Mouse (Mus musculus) layer of hippocampus, postnatal 10 days (tissue): ENCODE data around the gene Fbln1. TPM values are rescaled to one million over a fixed set of nuclear protein-coding genes. Genes with fewer than 3 reads are reported as not detected.

ENCODE experiments used
- DNase-seq, 2 experiments: peaks; one replicate each; pipeline ENCODE4 v3.0.0; 2021; ENCODE audit warnings: low spot score in 2 of 2
- total RNA-seq, 2 experiments: library from RNA; stranded (reverse); gene quantifications; 2 replicates each; pipeline ENCODE4 v1.2.3; 2021

The Fbln1 gene
- total RNA-seq, 2 experiments from 2014 or later, result 17.4 to 22.6 TPM

- DNase-seq, result no peak
These were observed 1.4 kb upstream of the Fbln1 start for GRCm38 (mm10) chr15:85204383-85204782.

- no peak for DNase-seq
These were observed 940 bp downstream of the Fbln1 start for GRCm38 (mm10) chr15:85206703-85207075.

- peak; percentile 33 to 38 for DNase-seq
These were observed 1.3 kb downstream of the Fbln1 start for GRCm38 (mm10) chr15:85207081-85207480.

DNA sequence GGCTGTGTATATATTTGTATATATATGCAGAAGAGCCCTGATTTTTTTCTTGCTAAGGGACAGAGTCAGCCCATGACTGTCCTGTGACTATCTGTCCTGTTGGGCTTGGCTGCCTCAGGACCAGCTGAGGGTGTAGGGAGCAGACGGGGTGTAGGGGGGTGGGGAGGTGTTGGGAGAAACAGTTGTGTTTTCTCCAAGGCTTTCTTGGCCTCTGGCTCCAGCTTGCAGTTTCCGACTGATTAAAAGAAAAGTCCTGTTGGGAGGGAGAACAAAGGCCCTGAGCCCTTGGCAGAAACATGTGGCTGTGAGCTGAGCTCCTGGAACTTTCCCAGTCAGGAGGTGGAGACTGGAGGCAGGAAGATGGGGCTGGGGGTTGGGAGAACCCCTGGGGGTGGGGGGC lies 2.0 kb downstream of the Fbln1 start:
- DNase-seq, result peak; percentile 35 to 60

DNA sequence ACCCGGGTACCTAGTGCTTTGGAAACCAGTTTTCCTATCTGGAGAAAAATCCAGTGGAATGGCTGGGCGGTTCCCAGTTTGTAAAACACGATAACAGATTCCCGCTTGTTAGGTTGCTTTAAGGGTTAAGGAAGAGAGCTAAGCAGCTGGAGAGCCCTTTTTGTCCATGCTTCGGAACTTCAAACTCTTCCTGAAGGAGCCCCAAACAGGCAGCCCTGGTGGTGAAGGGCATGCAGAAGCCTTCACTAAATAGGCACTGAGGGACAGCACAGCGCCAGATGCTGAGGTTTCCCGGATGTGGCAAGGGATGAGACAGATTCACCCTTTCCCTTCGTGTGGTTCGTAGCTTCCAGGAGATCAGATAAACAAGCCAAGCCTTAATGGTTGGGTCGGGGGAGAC lies 2.6 kb downstream of the Fbln1 start:
- DNase-seq, result no peak

- DNase-seq, result peak in 1 of 2 experiments; percentile 33
These were observed 3.6 kb downstream of the Fbln1 start for GRCm38 (mm10) chr15:85209341-85209740.

DNA sequence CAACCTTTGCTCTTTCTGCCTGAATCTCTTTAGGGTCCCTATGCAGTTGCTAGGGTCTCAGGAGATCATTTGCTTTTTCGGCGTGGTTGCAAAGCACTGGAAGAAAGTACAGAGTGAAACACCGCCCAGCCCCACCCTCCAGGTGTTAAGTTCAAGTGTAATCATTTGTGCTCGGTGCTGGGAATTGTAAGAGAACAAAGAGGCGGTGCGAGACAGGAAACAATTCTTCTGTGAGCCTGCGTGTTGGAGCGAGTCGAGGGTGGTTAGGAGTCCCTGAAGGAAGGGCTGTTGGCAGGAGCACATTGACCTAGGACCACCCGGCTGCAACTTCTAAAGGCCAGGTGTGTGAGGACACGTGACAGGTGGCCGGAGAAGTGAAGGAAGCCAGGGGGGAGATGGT lies 4.9 kb downstream of the Fbln1 start:
- DNase-seq, result no peak

- no peak for DNase-seq
These were observed 5.5 kb downstream of the Fbln1 start for GRCm38 (mm10) chr15:85211101-85211760.

- DNase-seq, result no peak
These were observed 10.5 kb downstream of the Fbln1 start for GRCm38 (mm10) chr15:85216069-85216813.

DNA sequence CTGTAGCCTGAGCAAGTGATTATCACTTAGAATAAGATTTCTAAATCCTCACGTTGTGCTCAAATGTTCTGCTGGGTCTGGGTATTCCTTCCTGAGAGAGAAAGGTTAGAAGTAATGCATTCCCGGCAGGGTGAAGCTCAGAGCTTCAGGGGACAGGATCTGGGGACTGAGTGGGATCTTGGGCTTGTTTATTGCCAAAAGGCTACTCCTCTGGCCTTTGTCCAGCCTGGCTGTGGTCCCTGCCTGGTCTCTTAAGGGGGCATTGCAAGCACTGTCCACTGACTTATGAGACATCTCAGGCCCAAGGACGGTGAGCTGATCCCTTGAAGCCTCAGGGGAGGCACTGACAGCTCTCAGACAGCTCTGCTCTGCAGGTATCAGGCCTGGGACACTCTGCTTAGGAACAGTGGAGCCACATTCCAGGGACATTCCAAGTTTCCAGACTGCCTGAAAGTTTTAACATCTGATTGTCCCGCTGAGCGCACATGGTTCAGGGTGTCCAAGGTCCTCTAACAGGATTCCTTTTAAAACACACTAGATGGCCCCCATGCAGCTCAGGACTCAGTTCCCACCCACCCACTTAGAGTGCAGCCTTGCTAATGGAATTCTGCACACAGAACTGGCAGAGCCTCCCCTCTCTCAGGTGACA lies 13.0 kb downstream of the Fbln1 start:
- DNase-seq, result no peak

DNA sequence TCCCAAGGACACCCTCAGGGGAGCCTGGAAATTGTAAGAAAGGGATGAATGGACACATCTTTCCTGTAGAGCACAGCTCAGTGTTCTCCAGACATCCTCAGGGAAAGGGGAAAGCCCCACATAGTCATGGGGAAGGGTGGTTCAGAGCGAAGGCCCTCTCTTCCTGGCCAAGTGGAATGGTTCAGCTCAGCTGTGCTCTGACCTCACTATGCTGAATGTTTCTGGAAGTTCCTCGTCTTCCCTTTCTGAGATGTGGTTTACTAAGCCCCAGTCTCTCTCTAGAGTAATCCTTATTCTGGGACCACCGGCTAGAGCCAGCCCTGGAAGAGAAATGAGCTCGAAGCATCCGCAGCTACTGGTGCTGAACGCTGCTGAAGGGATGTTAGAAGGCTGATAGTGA lies 14.6 kb downstream of the Fbln1 start:
- DNase-seq, result no peak

DNA sequence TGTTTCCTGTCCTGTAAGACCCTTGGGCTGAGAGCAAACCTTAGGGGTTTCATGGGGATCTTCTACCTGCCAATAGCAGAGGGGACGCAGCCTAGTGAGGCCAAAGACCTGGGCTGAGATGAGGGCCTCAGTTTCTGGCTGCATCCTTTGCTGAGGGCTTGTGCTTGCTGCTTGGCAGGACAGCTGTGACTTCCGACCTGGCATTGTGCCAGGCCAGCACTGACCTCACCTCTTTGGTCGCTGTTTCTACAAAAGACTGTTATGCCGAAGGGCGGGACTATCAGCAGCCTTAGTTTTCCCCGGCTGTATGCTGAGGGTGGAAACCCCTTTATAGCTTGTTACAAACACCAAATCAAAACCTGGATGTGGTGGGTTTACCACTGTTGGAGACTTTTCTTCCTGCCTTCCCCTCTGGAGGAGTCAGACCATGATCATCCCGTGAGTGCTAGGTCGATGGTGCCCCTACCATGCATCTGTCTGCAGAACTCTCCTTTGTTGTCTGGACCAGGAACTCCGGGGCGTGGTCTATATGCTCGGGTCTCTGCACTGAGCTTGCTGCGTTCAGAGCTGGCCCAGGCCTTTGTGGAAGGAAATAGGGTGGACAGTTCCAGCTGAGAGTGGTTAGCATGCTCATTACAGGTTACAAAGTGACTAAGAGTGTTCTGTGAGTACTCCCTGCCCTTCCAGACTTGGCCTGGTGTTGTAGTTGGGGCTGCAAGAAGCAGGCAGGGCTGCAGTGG lies 15.5 kb downstream of the Fbln1 start:
- no peak for DNase-seq

DNA sequence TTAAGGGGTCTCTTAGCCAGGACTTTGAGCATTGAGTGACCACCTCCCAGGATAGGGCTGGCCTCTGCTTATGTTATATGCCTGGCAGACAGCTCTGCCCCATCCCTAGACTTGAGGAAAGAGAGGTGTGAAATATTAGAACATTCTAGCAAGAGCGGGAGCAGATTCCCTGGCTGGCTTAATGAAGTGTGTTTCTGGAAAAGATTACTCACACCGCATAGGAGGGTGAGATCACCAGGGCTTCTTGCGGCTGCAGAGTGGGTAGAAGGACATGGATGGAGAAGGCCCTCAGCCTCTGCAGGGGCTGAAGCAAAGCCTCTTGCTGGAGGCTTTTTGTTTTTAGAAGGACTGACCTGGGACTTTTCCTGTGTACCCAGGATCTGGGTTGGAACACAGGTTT lies 19.9 kb downstream of the Fbln1 start:
- no peak for DNase-seq

- DNase-seq, result no peak
These were observed 21.1 kb downstream of the Fbln1 start for GRCm38 (mm10) chr15:85226841-85227240.

GRCm38 (mm10) chr15:85228568-85228967 lies 22.8 kb downstream of the Fbln1 start:
- no peak for DNase-seq

GRCm38 (mm10) chr15:85229960-85230535 lies 24.3 kb downstream of the Fbln1 start:
- DNase-seq, result no peak

DNA sequence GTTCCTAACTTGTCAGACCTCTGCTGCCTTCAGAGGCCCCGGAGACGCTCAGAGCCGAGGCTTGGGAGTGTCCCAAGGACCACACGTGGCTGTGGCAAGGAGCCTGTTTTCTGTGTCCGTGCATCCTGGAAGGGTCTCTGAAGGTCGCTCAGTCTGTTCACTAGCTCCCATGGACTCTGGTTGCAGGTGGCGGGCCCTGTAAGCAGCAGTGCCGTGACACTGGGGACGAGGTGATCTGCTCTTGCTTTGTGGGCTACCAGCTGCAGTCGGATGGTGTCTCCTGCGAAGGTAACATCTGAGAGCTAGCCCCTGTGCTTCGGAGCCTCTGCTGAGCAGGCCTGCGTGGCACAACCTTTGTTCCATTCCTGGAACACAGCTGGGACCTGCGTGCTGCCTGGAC lies 24.9 kb downstream of the Fbln1 start:
- no peak for DNase-seq

- DNase-seq, result peak; percentile 76 to 79
These were observed 25.9 kb downstream of the Fbln1 start for GRCm38 (mm10) chr15:85231443-85232255.

- no peak for DNase-seq
These were observed 26.4 kb downstream of the Fbln1 start for GRCm38 (mm10) chr15:85232256-85232535.

DNA sequence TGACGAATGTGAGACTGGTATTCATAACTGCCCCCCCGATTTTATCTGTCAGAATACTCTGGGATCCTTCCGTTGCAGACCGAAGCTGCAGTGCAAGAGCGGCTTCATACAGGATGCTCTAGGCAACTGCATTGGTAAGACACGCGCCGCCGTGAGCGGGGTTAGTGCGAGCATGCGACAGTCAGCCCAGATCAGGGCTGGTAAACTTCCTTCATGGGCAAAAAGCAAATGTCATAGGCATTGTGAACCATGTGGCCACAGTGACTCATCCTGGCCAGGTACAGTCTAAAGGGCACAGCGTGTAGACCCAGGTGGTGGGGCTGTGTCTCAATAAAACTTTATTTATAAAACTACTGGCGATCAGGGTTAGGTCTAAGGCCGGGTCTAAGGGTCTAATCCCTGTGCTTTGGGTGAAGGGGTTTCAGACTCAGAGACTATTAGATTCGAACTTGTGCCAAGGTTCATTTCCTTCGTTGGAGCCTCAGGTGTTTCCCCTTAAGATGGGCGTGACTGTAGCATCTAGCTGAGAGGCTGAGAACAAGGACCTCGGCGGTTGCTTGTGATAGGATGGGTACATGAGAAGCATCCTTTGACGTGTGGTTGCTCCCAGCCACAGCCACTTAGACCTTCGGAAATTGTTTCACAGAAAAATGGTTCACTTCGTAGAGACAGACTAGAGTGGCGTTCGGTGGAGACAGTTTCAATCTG lies 26.9 kb downstream of the Fbln1 start:
- no peak for DNase-seq
